Mouse (Mus musculus) gastrocnemius, adult 18-20 months (tissue): Measurements from ENCODE around the gene Ackr1. TPM values are rescaled to one million over a fixed set of nuclear protein-coding genes. Genes with fewer than 3 reads are reported as not detected.

Experiments
- total RNA-seq, 2 experiments: library from RNA; stranded (reverse); gene quantifications; 2 replicates each; pipeline ENCODE4 v1.2.3; 2021

Ackr1 gene
- total RNA-seq, 2 experiments from 2014 or later: 2.9 to 3.0 TPM

Other genes with a start within 250 kb of the Ackr1 start
- gene Olfr1408, start 196.4 kb downstream of the Ackr1 start, total RNA-seq: not detected
- gene Olfr1406, start 143.1 kb downstream of the Ackr1 start, total RNA-seq: not detected
- not detected for gene Olfr218, start 135.9 kb downstream of the Ackr1 start, total RNA-seq
- not detected for gene Olfr1404, start 121.4 kb downstream of the Ackr1 start, total RNA-seq
- under 1 TPM; 0.31 to 0.32 TPM for gene Fcer1a, start 106.5 kb downstream of the Ackr1 start, total RNA-seq
- not detected for gene Olfr418, start 67.7 kb downstream of the Ackr1 start, total RNA-seq
- not detected for gene Mptx2, start 56.0 kb downstream of the Ackr1 start, total RNA-seq
- gene Aim2, start 17.1 kb upstream of the Ackr1 start, total RNA-seq: under 1 TPM; 0.30 to 0.38 TPM
- 1 to 10 TPM; 7.4 to 7.7 TPM for gene Cadm3, start 33.9 kb upstream of the Ackr1 start, total RNA-seq
- not detected for gene Ifi206, start 157.3 kb upstream of the Ackr1 start, total RNA-seq
- gene Ifi214, start 202.2 kb upstream of the Ackr1 start, total RNA-seq: not detected